Mouse (Mus musculus): ENCODE data around the gene Aldh1a1. TPM values are rescaled to one million over a fixed set of nuclear protein-coding genes. Genes with fewer than 3 reads are reported as not detected.
"Not testable (repeated sequence)": the region's sequence is repeated elsewhere in the genome, so short reads cannot be mapped to it uniquely, and the experiment has no call there.

Gene Aldh1a1
- total RNA-seq (2018; cell fraction: chromatin; rRNA removed): under 1 TPM in 1 of 26 experiments, not detected in 25; 0.63 TPM
- total RNA-seq (2018; cell fraction: cytosol; rRNA removed): under 1 TPM in 1 of 26 experiments, not detected in 25; 0.05 TPM
- 1 to 10 TPM in 1 of 26 experiments, not detected in 25; 1.4 TPM for total RNA-seq (2018; cell fraction: nucleus; rRNA removed)
- 0.06 TPM in 1 of 3 replicates, not detected in the others for polyA plus RNA-seq (2018)

DNA sequence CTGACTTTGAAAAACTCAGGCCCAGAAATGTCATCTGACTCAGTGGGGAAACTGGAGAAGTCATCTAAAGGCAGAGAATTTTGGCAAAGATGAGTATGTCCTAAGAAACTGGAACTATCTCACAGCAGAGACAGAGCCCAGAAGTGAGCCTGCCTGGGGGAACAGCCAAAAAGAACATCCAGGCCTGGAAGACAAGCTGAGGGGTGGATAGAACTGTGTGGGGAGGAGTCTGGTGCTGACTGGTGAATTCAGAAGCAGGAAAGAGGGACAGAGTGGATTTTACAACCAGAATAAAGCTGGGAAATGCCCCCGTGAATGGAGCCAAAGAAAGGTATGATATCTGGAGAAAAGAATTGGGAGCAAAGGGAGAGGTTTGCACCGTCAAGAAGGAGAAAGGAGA lies at the start of gene Aldh1a1:
TSS of gene Aldh1a1 (plus strand) at position 225 of the 400 bp plus-strand sequence.
- WGBS (ENCODE audit: missing documents): 76% methylated on average over 2 of the region's 2 CpGs
- Histone ChIP-seq H3K4me3 (ENCODE audit: inconsistent target) (no peak within 1 kb of the TSS), H3K36me3 (ENCODE audit: inconsistent target) (no peaks in the 10 kb centered on the region), H3K79me2 (ENCODE audit: inconsistent target) (no peaks in the 10 kb centered on the region), H3K27ac (no peak within 1 kb of the TSS)

- no peaks in the 10 kb centered on the region for H3K79me2 ChIP-seq (ENCODE audit: inconsistent target)
- H3K27ac ChIP-seq: no peak overlapping the region
- no peak overlapping the region for H3K4me3 ChIP-seq (ENCODE audit: inconsistent target)
- WGBS (ENCODE audit: missing documents): 79% methylated on average over 2 of the region's 2 CpGs
- H3K36me3 ChIP-seq (ENCODE audit: inconsistent target): no peaks in the 10 kb centered on the region
Measured at GRCm38 (mm10) chr19:20447807-20448206, 44.7 kb upstream of the Aldh1a1 start.

DNA sequence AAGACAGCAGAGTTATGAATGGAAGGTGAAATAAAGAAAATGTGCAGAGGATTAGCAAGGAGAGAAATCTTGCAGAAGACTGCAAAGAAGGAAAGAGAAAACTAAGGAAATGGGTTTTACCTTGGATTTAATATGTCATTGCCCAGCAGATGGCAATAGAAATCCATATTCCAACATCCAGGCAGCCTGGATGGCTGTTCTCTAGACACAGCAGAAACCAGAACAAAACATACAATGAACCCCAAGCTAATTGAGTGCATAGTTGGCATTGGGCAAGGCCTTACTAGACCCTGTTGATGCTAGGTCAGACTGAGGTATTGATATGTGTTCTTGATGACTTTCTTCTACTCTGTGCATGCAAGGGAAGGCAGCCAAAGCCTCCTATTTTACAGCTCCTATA lies 43.0 kb upstream of the Aldh1a1 start:
- Histone ChIP-seq H3K27ac (no peak overlapping the region), H3K4me3 (ENCODE audit: inconsistent target) (no peak overlapping the region), H3K79me2 (ENCODE audit: inconsistent target) (no peaks in the 10 kb centered on the region), H3K36me3 (ENCODE audit: inconsistent target) (no peaks in the 10 kb centered on the region)

- Histone ChIP-seq H3K27ac (no peak overlapping the region), H3K4me3 (ENCODE audit: inconsistent target) (no peak overlapping the region)
- WGBS (ENCODE audit: missing documents): 87% methylated on average over 7 of the region's 7 CpGs
Measured at GRCm38 (mm10) chr19:20451045-20451444, 41.5 kb upstream of the Aldh1a1 start.

DNA sequence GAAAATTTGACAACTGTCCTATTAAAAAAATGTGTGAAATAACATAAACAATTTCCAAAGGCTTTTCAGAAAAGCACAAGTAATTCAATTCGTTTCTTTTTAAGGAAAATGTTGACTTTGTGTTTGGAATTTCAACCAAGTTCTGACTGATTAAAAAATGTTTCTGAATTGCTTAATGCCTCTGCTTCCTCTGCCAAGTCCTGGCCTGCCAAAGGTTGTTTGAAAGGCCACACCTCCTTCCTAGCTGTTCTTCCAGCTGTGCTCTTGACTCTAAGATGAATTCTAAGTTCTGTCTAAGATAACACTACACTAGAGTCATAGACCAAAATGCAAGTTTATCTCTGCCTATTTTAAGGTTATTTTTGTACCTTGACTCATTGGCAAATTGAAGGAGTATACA lies 8.0 kb upstream of the Aldh1a1 start:
- Histone ChIP-seq H3K36me3 (ENCODE audit: inconsistent target) (no peaks in the 10 kb centered on the region), H3K4me3 (ENCODE audit: inconsistent target) (no peak overlapping the region), H3K79me2 (ENCODE audit: inconsistent target) (no peaks in the 10 kb centered on the region), H3K27ac (no peak overlapping the region)
- WGBS (ENCODE audit: missing documents): 80% methylated on average over 1 of the region's 1 CpGs

More at GRCm38 (mm10) chr19:20451045-20451444, 41.5 kb upstream of the Aldh1a1 start:
- no peaks in the 10 kb centered on the region for H3K79me2 ChIP-seq (ENCODE audit: inconsistent target)
- H3K36me3 ChIP-seq (ENCODE audit: inconsistent target): no peaks in the 10 kb centered on the region

GRCm38 (mm10) chr19:20491950-20492349 lies 565 bp upstream of the Aldh1a1 start:
- 82% methylated on average over 4 of the region's 4 CpGs for WGBS (ENCODE audit: missing documents)
- Histone ChIP-seq H3K27ac (no peak overlapping the region), H3K36me3 (ENCODE audit: inconsistent target) (no peaks in the 10 kb centered on the region), H3K4me3 (ENCODE audit: inconsistent target) (no peak overlapping the region), H3K79me2 (ENCODE audit: inconsistent target) (no peaks in the 10 kb centered on the region)

GRCm38 (mm10) chr19:20496476-20496875 lies 4.0 kb downstream of the Aldh1a1 start:
- no peaks in the 10 kb centered on the region for H3K36me3 ChIP-seq (ENCODE audit: inconsistent target)
- H3K27ac ChIP-seq: no peak overlapping the region
- no peaks in the 10 kb centered on the region for H3K79me2 ChIP-seq (ENCODE audit: inconsistent target)
- no peak overlapping the region for H3K4me3 ChIP-seq (ENCODE audit: inconsistent target)

GRCm38 (mm10) chr19:20505359-20505758 lies 12.8 kb downstream of the Aldh1a1 start:
- Histone ChIP-seq H3K4me3 (ENCODE audit: inconsistent target) (no peak overlapping the region), H3K27ac (no peak overlapping the region), H3K36me3 (ENCODE audit: inconsistent target) (no peaks in the 10 kb centered on the region), H3K79me2 (ENCODE audit: inconsistent target) (no peaks in the 10 kb centered on the region)

GRCm38 (mm10) chr19:20506936-20507615 lies 14.6 kb downstream of the Aldh1a1 start:
- H3K79me2 ChIP-seq (ENCODE audit: inconsistent target): no peaks in the 10 kb centered on the region
- no peaks in the 10 kb centered on the region for H3K36me3 ChIP-seq (ENCODE audit: inconsistent target)
- H3K4me3 ChIP-seq (ENCODE audit: inconsistent target): no peak overlapping the region
- WGBS (ENCODE audit: missing documents): 82% methylated on average over 9 of the region's 9 CpGs
- no peak overlapping the region for H3K27ac ChIP-seq

GRCm38 (mm10) chr19:20508609-20509008 lies 16.1 kb downstream of the Aldh1a1 start:
- Histone ChIP-seq H3K36me3 (ENCODE audit: inconsistent target) (no peaks in the 10 kb centered on the region), H3K79me2 (ENCODE audit: inconsistent target) (no peaks in the 10 kb centered on the region), H3K27ac (no peak overlapping the region), H3K4me3 (ENCODE audit: inconsistent target) (no peak overlapping the region)
- WGBS (ENCODE audit: missing documents): 92% methylated on average over 3 of the region's 4 CpGs

- Histone ChIP-seq H3K27ac (no peak overlapping the region), H3K4me3 (ENCODE audit: inconsistent target) (no peak overlapping the region), H3K36me3 (ENCODE audit: inconsistent target) (no peaks in the 10 kb centered on the region), H3K79me2 (ENCODE audit: inconsistent target) (no peaks in the 10 kb centered on the region)
- WGBS (ENCODE audit: missing documents): 75% methylated on average over 2 of the region's 2 CpGs
Measured at GRCm38 (mm10) chr19:20511971-20512370, 19.5 kb downstream of the Aldh1a1 start.

- 82% methylated on average over 2 of the region's 2 CpGs for WGBS (ENCODE audit: missing documents)
- no peak overlapping the region for H3K27ac ChIP-seq
- no peak overlapping the region for H3K4me3 ChIP-seq (ENCODE audit: inconsistent target)
- H3K36me3 ChIP-seq (ENCODE audit: inconsistent target): no peaks in the 10 kb centered on the region
- H3K79me2 ChIP-seq (ENCODE audit: inconsistent target): no peaks in the 10 kb centered on the region
Measured at GRCm38 (mm10) chr19:20513181-20513580, 20.7 kb downstream of the Aldh1a1 start.

DNA sequence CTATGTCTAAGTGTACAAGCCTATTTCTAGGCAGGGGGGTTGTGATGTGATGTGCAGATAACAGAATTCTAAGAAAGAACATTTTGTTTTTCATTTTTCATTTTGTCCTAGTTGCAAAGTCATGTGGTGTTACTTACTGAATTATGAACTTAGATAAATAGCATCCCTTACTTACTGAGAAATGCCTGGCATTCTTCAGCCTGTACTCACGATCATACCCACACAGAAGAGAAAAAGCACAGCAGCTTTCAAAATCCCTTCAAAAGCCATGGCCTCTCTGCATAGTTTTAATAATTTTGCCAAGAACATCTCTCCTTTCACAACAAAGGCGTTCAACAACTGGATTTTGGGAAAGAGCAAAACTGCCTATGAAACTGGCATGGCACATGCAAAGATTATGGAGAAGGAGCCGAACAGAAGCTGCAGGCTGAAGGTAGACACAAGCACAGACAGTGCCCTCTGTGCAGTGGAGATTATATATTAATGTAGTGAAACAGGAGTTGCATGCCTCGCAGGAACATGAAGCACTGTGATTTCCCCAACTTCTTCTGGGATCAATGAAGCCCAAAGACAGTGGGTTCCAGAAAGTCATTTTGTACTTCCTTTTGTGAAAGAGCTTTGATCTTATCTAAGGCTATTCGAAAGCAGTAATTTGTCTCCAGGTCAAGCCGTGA lies 21.3 kb downstream of the Aldh1a1 start:
- H3K36me3 ChIP-seq (ENCODE audit: inconsistent target): no peaks in the 10 kb centered on the region
- H3K27ac ChIP-seq: no peak overlapping the region
- H3K4me3 ChIP-seq (ENCODE audit: inconsistent target): no peak overlapping the region
- 79% methylated on average over 6 of the region's 6 CpGs for WGBS (ENCODE audit: missing documents)
- no peaks in the 10 kb centered on the region for H3K79me2 ChIP-seq (ENCODE audit: inconsistent target)

GRCm38 (mm10) chr19:20516481-20516880 lies 24.0 kb downstream of the Aldh1a1 start:
- H3K4me3 ChIP-seq (ENCODE audit: inconsistent target): no peak overlapping the region
- no peaks in the 10 kb centered on the region for H3K79me2 ChIP-seq (ENCODE audit: inconsistent target)
- WGBS (ENCODE audit: missing documents): 100% methylated on average over 2 of the region's 3 CpGs
- no peaks in the 10 kb centered on the region for H3K36me3 ChIP-seq (ENCODE audit: inconsistent target)
- no peak overlapping the region for H3K27ac ChIP-seq

DNA sequence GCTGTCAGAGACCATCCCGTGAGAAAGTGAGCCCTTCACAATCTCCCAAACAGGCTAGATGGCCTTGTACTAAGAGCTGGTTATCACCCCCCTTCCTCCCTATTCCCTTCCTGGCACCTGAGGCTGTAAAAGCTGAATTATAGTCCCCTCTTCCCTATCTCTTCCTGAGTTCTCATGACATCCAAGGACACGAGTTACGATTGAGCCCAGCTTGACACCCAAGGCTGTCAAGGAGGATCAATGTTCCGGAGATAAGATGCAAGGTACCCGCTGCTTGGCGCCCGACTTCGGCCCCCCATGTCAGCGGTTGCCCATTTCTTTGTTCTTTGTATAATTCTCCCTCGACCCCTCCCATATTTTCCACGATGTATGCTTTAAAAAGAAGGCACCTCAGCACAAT lies 36.6 kb downstream of the Aldh1a1 start:
- H3K36me3 ChIP-seq (ENCODE audit: inconsistent target); H3K79me2 ChIP-seq (ENCODE audit: inconsistent target); H3K27ac ChIP-seq; H3K4me3 ChIP-seq (ENCODE audit: inconsistent target): not testable (repeated sequence)
- WGBS (ENCODE audit: missing documents): 81% methylated on average over 10 of the region's 11 CpGs
